Mouse (Mus musculus): ENCODE measurements around the gene Hist2h2ab.
"Not testable (repeated sequence)": the region's sequence is repeated elsewhere in the genome, so short reads cannot be mapped to it uniquely, and the experiment has no call there.

Hist2h2ab gene

GRCm38 (mm10) chr3:96198601-96199251, 20.9 kb upstream of the Hist2h2ab start:
- not testable (repeated sequence) for DNase-seq

- no peak for DNase-seq
Observed at GRCm38 (mm10) chr3:96199731-96200130, 19.9 kb upstream of the Hist2h2ab start.

- DNase-seq, result no peak
Observed at GRCm38 (mm10) chr3:96207819-96208218, 11.8 kb upstream of the Hist2h2ab start.

- DNase-seq, result no peak
Observed at GRCm38 (mm10) chr3:96209242-96209641, 10.4 kb upstream of the Hist2h2ab start.

- peak; percentile 47 for DNase-seq
Observed at GRCm38 (mm10) chr3:96219191-96219641, 449 bp upstream of the Hist2h2ab start.

GRCm38 (mm10) chr3:96220131-96220764, 583 bp downstream of the Hist2h2ab start:
- DNase-seq, result not testable (repeated sequence)

GRCm38 (mm10) chr3:96220765-96221639, 1.3 kb downstream of the Hist2h2ab start, which contains the start of the genes Hist2h2ac and Hist2h2be:
Hist2h2ac (minus strand) TSS chr3:96220880.
Hist2h2be (plus strand) TSS chr3:96221119.
- peak; percentile 79 for DNase-seq

GRCm38 (mm10) chr3:96221640-96222038, 2.0 kb downstream of the Hist2h2ab start:
- DNase-seq, result peak; percentile 53

GRCm38 (mm10) chr3:96222774-96223173, 3.1 kb downstream of the Hist2h2ab start:
- no peak for DNase-seq

- no peak for DNase-seq
Observed at GRCm38 (mm10) chr3:96225421-96225820, 5.8 kb downstream of the Hist2h2ab start.

GRCm38 (mm10) chr3:96226695-96227648, 7.3 kb downstream of the Hist2h2ab start:
- no peak for DNase-seq

GRCm38 (mm10) chr3:96228828-96229227, 9.2 kb downstream of the Hist2h2ab start:
- no peak for DNase-seq

- DNase-seq, result no peak
Observed at GRCm38 (mm10) chr3:96230404-96230803, 10.7 kb downstream of the Hist2h2ab start.

GRCm38 (mm10) chr3:96230910-96231757, 11.5 kb downstream of the Hist2h2ab start:
- no peak for DNase-seq

- DNase-seq, result no peak
Observed at GRCm38 (mm10) chr3:96231758-96232120, 12.1 kb downstream of the Hist2h2ab start.

GRCm38 (mm10) chr3:96234914-96235313, 15.2 kb downstream of the Hist2h2ab start:
- no peak for DNase-seq

- no peak for DNase-seq
Observed at GRCm38 (mm10) chr3:96235836-96236235, 16.2 kb downstream of the Hist2h2ab start.

GRCm38 (mm10) chr3:96236834-96237334, 17.2 kb downstream of the Hist2h2ab start:
- no peak for DNase-seq

GRCm38 (mm10) chr3:96237335-96237903, 17.8 kb downstream of the Hist2h2ab start:
- no peak for DNase-seq

- DNase-seq, result no peak
Observed at GRCm38 (mm10) chr3:96237904-96238511, 18.3 kb downstream of the Hist2h2ab start.

Measured in thymus, postnatal 4 days (tissue).